Mouse (Mus musculus) intestine, postnatal 0 days (tissue): Measurements from ENCODE around the gene Enthd1. TPM values are rescaled to one million over a fixed set of nuclear protein-coding genes. Genes with fewer than 3 reads are reported as not detected.

ENCODE experiments used
- ATAC-seq: fragments of 200-750 bp; cut with Nextera tagmentation; 2 replicates; pipeline ENCODE4 v1.8.0; 2017; ENCODE audit warnings: mild to moderate bottlenecking, moderate TSS enrichment, moderate library complexity
- H3K27ac ChIP-seq: fragments of 300-500 bp; sonication (generic); 2 replicates; pipeline ENCODE4 v1.5.1; 2014; ENCODE audit warnings: mild to moderate bottlenecking, low read depth, low read length, moderate library complexity
- H3K27me3 ChIP-seq: fragments of 300-500 bp; sonication (generic); replicated peaks from 2 replicates; pipeline ENCODE4 v1.6.1; 2014; ENCODE audit warnings: low read length, mixed read lengths; ENCODE audit not compliant: control insufficient read depth, insufficient read depth
- H3K36me3 ChIP-seq: fragments of 300-500 bp; sonication (generic); 2 replicates; pipeline ENCODE4 v1.6.1; 2014; ENCODE audit warnings: mild to moderate bottlenecking, moderate library complexity; ENCODE audit not compliant: control insufficient read depth, insufficient read depth
- H3K4me1 ChIP-seq: fragments of 300-500 bp; sonication (generic); replicated peaks from 2 replicates; pipeline ENCODE4 v1.6.1; 2014; ENCODE audit warnings: antibody characterized with exemption, low read length, mixed read lengths; ENCODE audit not compliant: control insufficient read depth, insufficient read depth
- H3K4me2 ChIP-seq: fragments of 300-500 bp; sonication (generic); replicated peaks from 2 replicates; pipeline ENCODE4 v1.6.1; 2014; ENCODE audit warnings: low read depth, mild to moderate bottlenecking, moderate library complexity
- H3K4me3 ChIP-seq: fragments of 300-500 bp; sonication (generic); 2 replicates; pipeline ENCODE4 v1.5.1; 2014; ENCODE audit warnings: low read depth, low read length
- H3K9ac ChIP-seq: fragments of 300-500 bp; sonication (generic); 2 replicates; pipeline ENCODE4 v1.6.1; 2014; ENCODE audit warnings: mild to moderate bottlenecking, low read depth, low read length
- H3K9me3 ChIP-seq: fragments of 300-500 bp; sonication (generic); 2 replicates; pipeline ENCODE4 v1.6.1; 2016; ENCODE audit warnings: mixed run types; ENCODE audit not compliant: control insufficient read depth
- CTCF ChIP-seq: sonication (generic); IDR thresholded peaks from 2 replicates; pipeline ENCODE4 v1.5.1; 2016; ENCODE audit warnings: low read depth, mild to moderate bottlenecking, control low read depth, antibody characterized with exemption, moderate library complexity
- WGBS: fragments of 180-500 bp; shearing (Covaris S2); extraction: QIAGEN DNeasy Blood & Tissue Kit; methylation state at CpG from one replicate; pipeline ENCODE4 v1.1.7; 2014; 5-methylcytosine and 5-hydroxymethylcytosine counted together
- polyA plus RNA-seq: library from polyadenylated mRNA; unstranded; fragments of >200 nt; fragmentation: Nextera tagmentation; extraction: Ambion mirVana; gene quantifications from 2 replicates; pipeline ENCODE4 v1.2.1, GENCODE M21; 2015

The Enthd1 gene
- polyA plus RNA-seq, 1 experiment from 2014 or later: not detected

GRCm38 (mm10) chr15:80438423-80438822 lies 126.5 kb downstream of the Enthd1 start:
- H3K4me3 ChIP-seq: no peak overlapping the region
- ATAC-seq: no peak
- 81% methylated on average over 9 of the region's 9 CpGs for WGBS
- no peak for TF ChIP-seq CTCF
- H3K4me1 ChIP-seq: no peaks in the 10 kb centered on the region
- H3K4me2 ChIP-seq: no peak overlapping the region
- H3K9ac ChIP-seq: no peak overlapping the region
- no peak overlapping the region for H3K27ac ChIP-seq
- H3K27me3 ChIP-seq: no peaks in the 10 kb centered on the region
- H3K9me3 ChIP-seq: no peaks in the 10 kb centered on the region
- no peaks in the 10 kb centered on the region for H3K36me3 ChIP-seq

- H3K9ac ChIP-seq: no peak overlapping the region
- TF ChIP-seq CTCF: no peak
- no peak overlapping the region for H3K4me2 ChIP-seq
- no peak for ATAC-seq
- no peak overlapping the region for H3K4me3 ChIP-seq
- 85% methylated on average over 9 of the region's 9 CpGs for WGBS
- H3K9me3 ChIP-seq: no peaks in the 10 kb centered on the region
- no peaks in the 10 kb centered on the region for H3K27me3 ChIP-seq
- no peak overlapping the region for H3K27ac ChIP-seq
- no peaks in the 10 kb centered on the region for H3K36me3 ChIP-seq
- no peaks in the 10 kb centered on the region for H3K4me1 ChIP-seq
Measured at GRCm38 (mm10) chr15:80437996-80438395, 127.0 kb downstream of the Enthd1 start.

GRCm38 (mm10) chr15:80436961-80437360 lies 128.0 kb downstream of the Enthd1 start:
- Histone ChIP-seq H3K4me2 (no peak overlapping the region), H3K27ac (no peak overlapping the region), H3K27me3 (no peaks in the 10 kb centered on the region), H3K9me3 (no peaks in the 10 kb centered on the region), H3K9ac (no peak overlapping the region), H3K36me3 (no peaks in the 10 kb centered on the region), H3K4me1 (no peaks in the 10 kb centered on the region), H3K4me3 (no peak overlapping the region)
- TF ChIP-seq CTCF: no peak
- ATAC-seq: no peak
- 88% methylated on average over 5 of the region's 5 CpGs for WGBS

- Histone ChIP-seq H3K4me2 (no peak overlapping the region), H3K27me3 (no peaks in the 10 kb centered on the region), H3K9me3 (no peaks in the 10 kb centered on the region), H3K9ac (no peak overlapping the region), H3K36me3 (no peaks in the 10 kb centered on the region), H3K27ac (no peak overlapping the region), H3K4me1 (no peaks in the 10 kb centered on the region), H3K4me3 (no peak overlapping the region)
- WGBS: 76% methylated on average over 11 of the region's 11 CpGs
- TF ChIP-seq CTCF: no peak
- no peak for ATAC-seq
Measured at GRCm38 (mm10) chr15:80430324-80430723, 134.6 kb downstream of the Enthd1 start.

- no peaks in the 10 kb centered on the region for H3K27me3 ChIP-seq
- 71% methylated on average over 2 of the region's 2 CpGs for WGBS
- H3K27ac ChIP-seq: no peak overlapping the region
- no peaks in the 10 kb centered on the region for H3K9me3 ChIP-seq
- H3K9ac ChIP-seq: no peak overlapping the region
- no peaks in the 10 kb centered on the region for H3K36me3 ChIP-seq
- H3K4me2 ChIP-seq: no peak overlapping the region
- no peaks in the 10 kb centered on the region for H3K4me1 ChIP-seq
- TF ChIP-seq CTCF: no peak
- no peak for ATAC-seq
- no peak overlapping the region for H3K4me3 ChIP-seq
Measured at GRCm38 (mm10) chr15:80418146-80418545, 146.8 kb downstream of the Enthd1 start.

GRCm38 (mm10) chr15:80417066-80417465 lies 147.9 kb downstream of the Enthd1 start:
- 62% methylated on average over 8 of the region's 9 CpGs for WGBS
- Histone ChIP-seq H3K27me3 (no peaks in the 10 kb centered on the region), H3K27ac (no peak overlapping the region), H3K4me3 (no peak overlapping the region), H3K36me3 (no peaks in the 10 kb centered on the region), H3K4me1 (no peaks in the 10 kb centered on the region), H3K4me2 (no peak overlapping the region), H3K9ac (no peak overlapping the region), H3K9me3 (no peaks in the 10 kb centered on the region)
- ATAC-seq: no peak
- no peak for TF ChIP-seq CTCF

GRCm38 (mm10) chr15:80415132-80415531 lies 149.8 kb downstream of the Enthd1 start:
- 79% methylated on average over 4 of the region's 4 CpGs for WGBS

More at GRCm38 (mm10) chr15:80415132-80415531, 149.8 kb downstream of the Enthd1 start:
- TF ChIP-seq CTCF: no peak
- H3K36me3 ChIP-seq: no peaks in the 10 kb centered on the region
- H3K9me3 ChIP-seq: no peaks in the 10 kb centered on the region
- H3K27me3 ChIP-seq: no peaks in the 10 kb centered on the region
- no peak overlapping the region for H3K4me2 ChIP-seq
- no peak overlapping the region for H3K9ac ChIP-seq
- no peak overlapping the region for H3K27ac ChIP-seq
- no peak overlapping the region for H3K4me3 ChIP-seq
- no peak for ATAC-seq
- no peaks in the 10 kb centered on the region for H3K4me1 ChIP-seq
